Mouse (Mus musculus) testis, postnatal 10 days (tissue): Measurements from ENCODE around the gene Gm17416.

ENCODE experiments used
- DNase-seq: peaks from one replicate; pipeline ENCODE4 v3.0.0; 2021; ENCODE audit warnings: low spot score

Gm17416 gene

DNA sequence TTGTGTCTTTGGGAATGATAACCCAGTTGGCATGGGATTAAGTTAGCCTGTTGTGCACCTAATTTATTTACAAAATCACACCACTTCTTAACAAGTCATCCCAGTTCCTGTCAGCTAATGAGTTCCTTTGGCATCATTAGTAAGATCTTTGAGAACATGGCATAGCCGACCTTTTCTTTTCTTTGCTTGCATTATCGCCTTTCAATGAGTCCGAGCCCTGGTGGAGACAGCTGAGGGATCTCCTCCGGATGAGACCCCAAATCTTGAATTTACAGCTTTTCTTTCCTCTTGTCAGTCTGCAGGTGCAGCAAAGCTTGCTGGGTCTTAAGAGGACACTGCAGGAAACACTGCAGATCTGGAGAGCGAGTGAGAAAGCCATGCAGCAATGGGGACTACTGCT lies at the start of gene Gm17416:
TSS of gene Gm17416 (plus strand) at position 301 of the 400 bp plus-strand sequence.
- DNase-seq = no peak

DNA sequence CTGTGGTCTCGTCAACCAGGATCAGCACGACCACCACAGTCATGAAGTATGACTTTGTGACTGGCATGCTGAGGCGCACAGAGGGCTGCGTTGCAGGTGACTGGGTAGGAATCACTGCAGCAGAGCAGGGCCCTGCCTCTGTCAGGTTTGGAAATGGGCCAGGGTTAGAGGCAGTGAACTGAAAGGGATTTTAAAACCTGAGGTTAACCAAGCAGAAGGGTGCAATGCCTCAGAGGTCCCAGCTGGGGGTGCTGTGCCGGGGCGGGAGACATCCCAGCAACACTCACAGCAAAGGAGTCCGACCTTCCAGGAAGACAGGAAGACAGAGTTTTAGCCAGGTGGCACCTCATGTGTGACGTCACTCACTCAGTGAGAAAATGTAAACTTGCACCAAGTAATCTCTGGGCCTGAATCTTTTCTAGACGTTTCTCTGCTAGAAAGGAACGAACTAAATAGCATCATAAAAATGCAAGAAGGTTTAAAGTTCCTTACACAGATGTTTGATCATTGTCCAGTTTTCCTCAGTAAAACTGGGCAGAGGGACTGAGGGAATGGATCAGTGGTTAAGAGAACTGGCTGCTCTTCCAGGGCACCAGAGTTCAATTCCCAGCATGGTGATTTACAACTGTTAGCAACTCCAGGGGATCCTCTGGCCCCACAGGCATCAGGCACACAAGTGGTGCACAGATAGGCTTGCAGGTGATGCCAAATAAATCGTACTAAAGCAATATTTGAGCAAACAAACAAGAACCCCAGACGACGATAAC lies 29.0 kb upstream of the Gm17416 start, which contains the start of gene Defb29:
TSS of gene Defb29 (minus strand) at position 155 of the 767 bp plus-strand sequence.
- peak; percentile 56 for DNase-seq

DNA sequence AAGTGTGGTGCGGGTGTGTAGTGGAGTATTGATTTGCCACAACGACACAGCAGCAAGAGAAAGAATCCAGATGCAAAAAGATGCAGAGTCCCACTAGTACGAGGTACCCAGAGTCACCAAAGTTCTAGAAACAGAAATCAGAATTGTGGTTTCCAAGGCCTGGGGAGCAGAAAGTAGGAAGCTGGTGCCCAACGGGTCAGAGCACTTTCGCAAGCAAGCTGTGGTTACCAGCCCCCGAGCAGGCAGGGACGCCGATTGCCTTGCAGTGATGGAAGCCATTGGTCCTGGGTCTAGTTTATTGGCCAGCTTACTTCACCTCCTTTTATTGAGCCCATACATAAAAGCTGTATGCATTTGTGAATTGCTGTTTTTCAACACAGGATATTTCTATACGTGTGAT lies 27.2 kb upstream of the Gm17416 start:
- no peak for DNase-seq

DNA sequence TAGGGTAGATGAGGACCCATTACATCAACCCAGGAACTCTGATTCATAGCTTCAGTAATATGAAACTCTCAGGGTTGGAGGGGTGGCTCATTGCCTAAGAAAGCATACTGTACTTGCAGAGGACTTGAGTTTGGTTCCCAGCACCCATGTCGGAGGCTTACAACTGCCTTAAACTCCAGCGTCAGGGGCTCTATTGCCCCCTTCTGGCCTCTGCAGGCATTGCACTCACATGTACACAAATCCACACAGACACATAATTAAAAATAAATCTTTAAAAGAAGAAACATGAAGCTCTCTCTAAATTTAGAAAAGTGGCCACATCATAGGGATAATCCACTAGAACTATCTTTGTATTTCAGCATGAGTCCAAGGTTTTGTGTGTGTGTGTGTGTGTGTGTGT lies 26.2 kb upstream of the Gm17416 start:
- no peak for DNase-seq

DNA sequence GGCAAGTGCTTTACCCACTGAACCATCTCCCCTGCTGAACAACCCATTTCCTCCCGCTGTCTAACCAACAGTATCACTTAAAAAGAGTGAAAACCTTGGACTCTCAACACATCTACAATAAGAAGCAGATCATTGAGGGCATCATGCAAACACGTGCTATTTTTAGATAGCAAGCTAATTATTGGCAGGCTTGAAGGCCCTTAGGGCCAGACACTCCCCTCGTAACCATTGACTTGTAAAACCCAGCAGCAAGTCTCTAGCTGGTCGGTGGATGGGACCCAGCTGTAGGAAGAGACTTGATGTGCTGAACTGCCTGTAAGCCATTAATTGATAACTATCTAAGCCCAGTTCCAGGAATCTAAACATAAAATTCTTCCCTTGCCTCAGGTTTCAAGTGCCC lies 25.7 kb upstream of the Gm17416 start:
- no peak for DNase-seq

DNA sequence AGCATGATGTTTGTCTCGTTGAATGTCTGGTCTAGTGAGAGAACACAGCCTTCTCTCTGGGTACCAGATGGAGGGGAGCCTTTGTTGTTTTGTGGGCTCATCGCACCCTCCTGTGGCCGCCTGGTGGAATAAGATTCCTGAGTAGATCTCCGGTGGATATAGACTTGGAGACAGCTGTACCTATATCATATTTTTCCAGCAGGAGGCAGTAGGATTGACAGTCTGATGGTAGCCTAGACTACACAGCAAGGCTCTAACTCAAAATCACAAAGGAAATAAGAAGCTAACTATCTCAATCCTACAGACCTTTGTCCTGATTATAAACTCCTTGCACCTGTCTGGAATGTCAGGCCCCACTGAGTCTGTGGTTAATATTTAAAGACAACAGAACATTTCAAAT lies 24.4 kb upstream of the Gm17416 start:
- peak; percentile 75 for DNase-seq

DNA sequence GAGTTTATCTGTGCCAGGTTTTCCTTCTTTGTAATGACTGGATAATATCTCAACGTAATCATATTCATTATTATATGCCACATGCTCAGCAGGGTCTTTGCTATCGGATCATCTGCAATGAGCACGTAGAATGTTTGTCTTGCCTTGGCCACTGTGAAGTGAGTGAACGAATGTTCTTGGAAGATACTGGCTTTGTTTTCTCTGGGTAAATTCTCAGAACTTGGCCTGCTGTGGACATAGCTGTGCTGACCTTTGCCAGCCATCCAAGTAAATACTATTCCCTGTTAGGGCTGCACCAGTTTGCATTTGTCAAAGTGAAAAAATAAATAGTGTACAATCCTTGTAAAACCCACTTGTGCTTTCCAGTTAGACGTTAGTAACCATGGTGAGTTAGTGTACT lies 21.0 kb upstream of the Gm17416 start:
- DNase-seq = no peak

DNA sequence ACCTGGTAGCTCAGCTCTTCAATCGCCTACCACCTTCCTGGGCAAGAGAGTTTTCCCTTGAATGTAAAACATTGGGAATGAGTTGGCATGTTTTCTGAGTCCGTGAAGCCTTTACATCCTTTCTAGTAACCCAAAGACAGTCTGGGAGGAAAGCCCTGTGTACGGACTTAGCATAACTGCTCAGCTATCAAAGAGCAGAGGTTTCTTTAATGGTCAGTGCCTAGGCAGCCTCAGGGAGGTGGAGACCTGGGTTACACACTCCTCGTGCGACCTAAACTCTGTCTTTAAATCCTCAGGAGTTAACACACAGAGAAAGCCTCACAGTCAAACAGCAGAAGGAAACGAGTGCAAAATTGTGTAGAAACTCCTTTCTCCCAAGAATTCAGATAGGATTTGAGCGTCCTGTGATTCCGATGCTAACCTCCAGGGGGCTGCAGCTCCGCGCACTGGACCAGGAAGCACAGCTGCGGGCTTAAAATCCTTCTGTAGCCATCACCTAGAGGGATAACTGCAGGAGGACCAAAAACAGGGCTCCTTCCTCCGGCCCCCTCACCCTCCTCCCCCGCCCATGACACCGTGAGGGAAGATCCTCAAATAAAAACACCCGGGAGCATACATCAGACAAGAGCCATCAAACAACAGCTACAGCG lies 15.2 kb upstream of the Gm17416 start:
- peak; percentile 87 for DNase-seq

DNA sequence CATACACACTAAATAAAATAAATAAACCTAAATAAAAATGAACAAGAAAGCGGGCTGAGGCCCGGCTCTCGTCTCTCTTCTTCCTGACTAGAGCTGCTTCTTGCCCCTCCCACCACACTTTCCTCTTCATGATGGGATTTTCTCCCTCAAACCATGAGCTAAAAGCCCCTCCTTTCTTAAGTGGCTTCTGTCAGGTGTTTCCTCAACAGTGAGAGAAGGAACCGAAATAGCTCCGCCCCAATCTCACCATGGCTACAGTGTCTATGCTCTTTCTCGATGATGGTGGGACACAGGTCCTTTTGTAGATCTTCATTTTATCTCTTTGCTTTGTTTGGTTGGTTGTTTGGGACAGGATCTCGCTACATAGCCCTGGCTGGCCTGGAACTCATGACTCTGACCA lies 12.5 kb upstream of the Gm17416 start:
- DNase-seq = no peak

DNA sequence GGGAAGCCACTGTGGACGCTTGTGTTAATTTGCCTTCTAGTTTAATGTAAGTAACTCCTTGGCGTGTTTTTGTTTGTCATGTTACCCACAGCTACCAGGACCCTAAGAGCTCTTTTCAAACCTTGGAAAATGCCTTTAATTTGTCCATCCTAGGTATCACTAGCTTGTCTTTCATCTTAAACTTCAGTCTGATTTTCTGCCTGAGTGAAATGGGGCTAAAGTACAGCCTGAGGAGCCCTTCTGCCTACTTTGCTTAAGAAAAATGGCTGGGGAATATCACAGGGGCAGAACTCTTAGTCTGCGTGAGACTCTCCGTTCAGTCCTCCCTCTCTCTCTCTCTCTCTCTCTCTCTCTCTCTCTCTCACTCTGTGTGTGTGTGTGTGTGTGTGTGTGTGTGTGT lies 743 bp downstream of the Gm17416 start:
- no peak for DNase-seq

DNA sequence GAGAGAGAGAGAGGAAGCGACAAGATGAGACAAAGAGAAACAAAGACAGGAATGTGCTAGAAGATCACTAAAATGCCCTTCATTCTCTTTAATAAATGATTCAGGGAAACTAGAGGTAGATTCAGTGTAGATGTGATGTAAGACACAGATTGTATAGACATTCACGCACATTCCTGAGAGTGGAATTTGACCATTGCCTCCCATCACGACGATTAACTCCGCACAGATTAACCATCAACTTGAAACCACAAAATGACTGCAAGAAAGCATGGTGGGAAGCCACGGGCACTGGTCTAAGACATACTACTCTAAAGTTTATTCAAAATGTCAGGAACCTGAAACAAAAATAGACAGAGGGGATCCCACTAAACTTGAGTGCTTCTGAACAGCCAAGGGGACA lies 1.2 kb downstream of the Gm17416 start:
- no peak for DNase-seq

DNA sequence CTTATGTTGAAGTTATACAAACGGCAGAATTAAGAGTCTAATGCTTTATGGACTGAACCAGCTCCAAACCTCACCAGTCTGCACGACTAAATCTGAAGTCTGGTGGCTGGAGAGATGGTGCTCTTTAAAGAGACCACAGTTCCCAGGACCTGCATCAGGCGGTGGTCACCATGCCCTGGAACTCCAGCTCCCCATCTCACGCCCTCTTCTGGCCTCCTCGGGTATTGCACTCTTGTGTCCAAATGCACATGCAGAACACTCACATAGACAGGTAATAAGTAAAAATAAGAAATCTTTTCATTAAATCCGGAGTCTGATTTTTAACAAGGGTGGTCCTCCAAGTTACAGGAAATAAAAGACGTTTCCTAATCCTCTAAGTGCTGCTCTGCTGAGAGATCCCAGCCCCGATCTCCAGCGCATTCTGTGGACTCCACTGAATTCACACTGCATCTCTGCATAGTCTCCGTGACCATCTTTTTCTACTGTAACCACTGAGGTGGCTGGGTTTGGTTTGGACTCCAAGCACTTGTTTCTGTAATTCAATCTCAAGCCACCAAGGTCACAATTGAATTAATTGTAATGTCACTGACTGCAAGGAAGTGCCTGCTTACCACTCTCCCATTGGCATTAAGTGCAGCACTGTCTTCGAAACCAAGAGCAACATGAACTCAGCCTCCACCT lies 3.1 kb downstream of the Gm17416 start, which contains the start of gene Defb21:
TSS of gene Defb21 (plus strand) at position 631 of the 681 bp plus-strand sequence.
- peak; percentile 79 for DNase-seq

DNA sequence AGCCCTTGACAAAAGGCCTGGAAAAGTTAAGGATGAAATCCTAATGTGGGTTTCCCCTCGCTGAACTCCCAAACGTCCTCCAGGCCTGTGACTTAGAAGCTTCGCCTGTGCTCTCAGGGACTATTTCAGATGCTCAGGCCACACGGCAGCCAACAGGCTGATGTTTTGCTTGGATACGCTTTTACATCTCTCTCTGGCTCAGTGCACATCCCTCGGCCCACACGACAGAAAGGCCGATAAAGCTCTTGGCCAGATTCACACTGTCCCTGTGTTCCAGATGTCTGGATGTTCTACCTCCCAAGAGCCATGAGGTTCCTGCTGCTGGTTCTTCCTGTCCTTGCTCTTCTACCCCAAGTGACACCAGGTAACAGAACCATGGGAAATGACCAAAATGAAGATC lies 4.3 kb downstream of the Gm17416 start:
- DNase-seq = no peak

DNA sequence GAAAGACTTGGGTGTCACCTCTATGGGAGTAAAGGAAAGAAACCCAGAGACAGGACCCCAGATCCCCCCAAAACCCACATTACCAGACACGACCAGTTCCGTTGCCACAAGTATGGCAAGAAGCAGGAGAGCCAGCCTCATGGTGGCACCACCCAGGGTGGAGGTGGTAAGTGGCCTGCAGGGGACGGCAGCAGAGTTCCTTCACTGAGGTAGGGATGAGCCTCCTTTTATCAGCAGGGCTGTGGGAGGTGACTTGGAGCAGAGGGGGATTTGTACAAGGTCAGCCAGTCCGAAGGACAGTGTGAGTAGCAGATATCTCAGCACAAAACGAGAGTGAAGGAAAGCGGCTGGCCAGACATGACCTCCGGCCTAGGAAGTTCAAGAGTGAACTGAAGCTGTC lies 11.0 kb downstream of the Gm17416 start, which contains the start of gene Defb19:
TSS of gene Defb19 (minus strand) at position 206 of the 400 bp plus-strand sequence.
- peak; percentile 73 for DNase-seq

DNA sequence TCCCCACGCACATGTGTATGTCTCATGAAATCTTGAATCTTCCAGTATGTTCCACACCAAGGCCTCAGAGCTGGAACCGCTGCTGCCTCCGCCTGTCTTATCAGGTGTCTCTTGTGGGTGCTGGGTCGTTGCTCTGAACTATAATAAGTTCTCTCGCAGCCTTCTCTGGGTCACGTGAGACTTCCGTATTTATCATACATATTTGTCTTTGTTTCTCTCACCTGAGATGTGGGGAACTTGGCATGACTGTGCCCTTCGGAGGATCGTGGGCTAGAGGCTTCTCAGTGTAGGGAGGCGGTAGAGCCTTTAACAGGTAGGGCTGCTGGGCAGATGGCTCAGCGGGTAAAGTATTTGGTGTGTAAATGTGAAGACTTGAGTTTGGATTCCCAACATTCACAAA lies 11.5 kb downstream of the Gm17416 start:
- DNase-seq = no peak

DNA sequence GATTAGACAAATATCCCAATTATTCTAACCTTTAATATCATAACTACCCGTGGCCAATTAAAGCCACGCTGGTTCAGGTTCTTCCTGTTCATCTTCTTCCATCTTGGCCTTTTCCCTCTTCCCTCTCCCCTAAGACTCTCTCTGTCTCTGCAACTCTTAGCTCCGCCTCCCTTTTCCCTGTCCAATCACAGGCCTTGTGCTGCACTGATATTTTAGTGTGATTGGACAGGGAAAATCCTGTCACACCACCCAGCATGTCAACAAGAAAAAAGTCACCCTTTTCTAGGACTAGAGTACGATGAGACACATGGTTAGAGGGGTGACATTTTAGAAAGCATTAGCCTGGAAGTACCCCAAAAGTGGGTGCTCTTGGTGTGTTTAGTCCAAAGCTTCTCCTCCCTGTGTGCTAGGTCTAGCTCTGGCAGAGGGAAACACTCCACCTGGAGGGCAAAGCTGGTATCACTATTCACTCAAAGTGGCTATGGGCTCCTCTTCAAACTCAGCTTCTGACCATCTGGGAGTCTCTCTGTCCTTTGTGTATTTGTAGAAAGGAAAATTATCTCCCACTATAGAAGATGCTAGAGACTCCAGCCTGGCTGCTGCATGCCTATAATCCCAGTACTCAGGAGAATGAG lies 17.9 kb downstream of the Gm17416 start:
- DNase-seq = no peak

DNA sequence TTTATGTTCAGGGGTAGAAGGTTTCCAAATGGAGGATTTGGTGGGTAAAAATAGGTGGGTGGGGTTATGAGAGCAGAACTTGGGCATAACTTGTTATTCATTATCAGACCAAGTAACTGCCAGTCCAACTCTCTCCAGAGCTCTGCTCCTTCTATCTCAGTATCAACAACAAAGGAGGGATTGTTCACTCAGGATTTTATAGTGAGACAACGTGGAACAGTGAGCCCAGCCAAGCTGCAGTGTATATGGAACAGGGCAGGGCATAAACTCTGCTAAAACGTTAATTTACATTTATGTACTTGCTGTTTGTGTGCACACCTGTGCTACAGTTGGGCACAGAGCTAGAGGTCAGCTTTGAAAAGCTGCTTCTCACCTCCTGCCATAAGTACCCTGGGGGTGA lies 19.3 kb downstream of the Gm17416 start:
- DNase-seq = no peak

DNA sequence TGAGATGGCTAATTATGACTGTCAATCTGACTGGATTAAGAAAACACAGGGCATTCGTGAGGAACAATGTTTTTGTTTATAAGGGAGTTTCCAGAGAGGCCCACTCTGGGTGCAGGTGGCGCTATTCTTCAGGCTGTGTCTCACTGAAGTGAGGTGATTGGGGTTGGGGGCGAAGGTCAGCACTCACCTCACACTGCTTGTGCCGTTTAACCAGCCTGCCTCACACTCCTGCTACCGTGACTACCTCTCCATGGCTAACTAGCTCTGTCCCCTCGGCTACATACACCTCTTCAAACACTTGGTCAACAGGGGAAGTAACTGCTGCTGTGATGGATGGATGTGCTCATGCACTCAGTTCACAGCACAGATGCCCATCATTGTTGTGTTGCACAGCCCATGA lies 19.9 kb downstream of the Gm17416 start:
- no peak for DNase-seq

DNA sequence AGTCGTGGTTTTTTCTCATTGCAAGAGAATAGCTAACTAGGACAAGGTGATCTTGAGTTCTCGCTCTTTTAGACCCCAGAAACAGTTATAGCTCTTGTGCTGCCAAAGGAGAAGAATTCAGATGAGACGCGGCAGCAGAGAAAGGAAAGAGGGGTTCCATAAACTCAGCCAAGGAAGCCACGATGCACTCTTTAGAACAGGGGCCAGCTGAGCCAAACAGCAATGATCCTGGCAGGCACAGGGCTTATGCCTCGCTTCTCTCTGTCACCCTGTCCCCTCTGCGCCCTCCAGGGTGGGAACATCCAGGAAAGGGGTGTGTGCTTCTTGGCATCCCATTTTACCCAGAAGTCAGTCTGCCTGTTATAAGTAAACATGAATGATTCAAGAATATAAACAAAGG lies 30.2 kb downstream of the Gm17416 start, which contains the start of gene Defb45:
TSS of gene Defb45 (minus strand) at position 101 of the 400 bp plus-strand sequence.
- no peak for DNase-seq

DNA sequence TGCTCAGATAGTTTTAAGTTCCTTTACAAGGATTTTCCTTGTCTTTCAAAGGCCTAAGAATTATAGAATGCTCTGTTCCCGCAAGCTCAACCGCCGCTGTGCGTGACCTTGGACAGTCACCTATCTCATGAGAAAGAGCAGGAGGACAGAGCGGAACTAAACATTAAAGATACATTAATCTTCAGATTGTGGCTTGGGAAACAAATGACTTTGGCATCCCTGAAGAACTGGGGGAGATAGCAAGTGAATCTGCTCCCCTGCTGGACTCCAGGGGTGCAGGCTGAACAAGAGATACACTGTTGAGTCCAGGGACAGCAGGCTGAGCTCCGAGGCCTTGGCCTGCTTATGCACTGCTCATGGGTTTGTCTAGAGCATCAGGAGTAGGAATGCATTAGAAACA lies 30.9 kb downstream of the Gm17416 start:
- DNase-seq = no peak

DNA sequence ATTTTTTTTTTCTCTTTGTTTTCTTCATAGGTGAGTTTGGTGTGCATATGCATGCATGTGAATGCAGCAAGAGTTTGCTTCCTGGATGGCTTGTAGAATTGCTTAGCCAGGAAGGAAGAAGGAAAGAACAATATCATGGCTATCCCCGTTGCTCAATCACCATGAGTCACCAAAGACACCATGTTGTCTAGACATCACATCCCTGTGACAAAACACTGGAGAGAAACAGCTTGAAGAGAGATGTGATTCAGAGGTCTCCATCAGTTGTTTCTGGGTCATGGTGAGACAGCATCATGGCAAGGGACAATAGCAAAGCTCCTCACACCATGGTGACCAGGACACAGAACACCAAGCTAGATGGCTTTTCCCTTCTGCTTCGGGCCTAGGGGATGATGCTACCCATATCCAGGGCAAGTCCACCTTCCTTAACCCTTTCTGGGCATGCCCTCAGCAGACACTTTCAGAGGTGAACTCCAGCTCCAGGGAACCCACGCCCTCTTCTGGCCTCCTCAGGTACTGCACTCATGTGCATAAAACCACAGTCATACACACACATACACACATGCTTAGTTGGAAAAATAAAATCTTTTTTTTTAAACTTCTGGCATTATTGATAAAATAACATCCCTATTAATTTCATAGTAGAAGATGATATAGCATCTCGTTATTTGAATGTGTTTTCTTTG lies 32.3 kb downstream of the Gm17416 start:
- DNase-seq = peak; percentile 65

DNA sequence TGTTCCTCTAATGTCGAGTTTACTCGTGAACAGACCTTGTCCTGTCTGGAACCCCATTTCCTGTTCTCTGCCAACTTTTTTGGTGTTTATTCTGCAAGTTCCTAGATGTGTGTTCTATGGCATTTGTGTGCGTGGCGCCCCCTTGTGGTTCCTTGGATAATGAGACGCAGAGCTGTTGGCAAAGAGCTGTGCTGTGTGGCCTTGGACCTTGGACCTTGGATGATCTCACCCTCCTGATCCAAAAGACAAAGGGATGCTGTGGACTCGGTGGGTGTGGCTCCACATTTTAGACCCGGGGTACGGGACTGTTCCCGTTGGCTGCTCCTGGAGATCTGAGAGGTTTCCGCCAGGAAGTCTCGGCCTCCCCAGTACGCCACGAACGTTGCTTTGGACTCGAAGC lies 34.9 kb downstream of the Gm17416 start, which contains the start of gene Defb36:
TSS of gene Defb36 (plus strand) at position 271 of the 400 bp plus-strand sequence.
- peak; percentile 91 for DNase-seq
